Mouse (Mus musculus) MEL (cell line): Measurements from ENCODE around the gene St6galnac3. TPM values are rescaled to one million over a fixed set of nuclear protein-coding genes. Genes with fewer than 3 reads are reported as not detected.
A peak's percentile ranks its signal among the peaks of the same experiment; 100 is the strongest.

Source experiments
- DNase-seq: peaks from one replicate; pipeline ENCODE4 v3.0.0; 2011; ENCODE audit warnings: low read depth, low spot score
- H3K27ac ChIP-seq: 2 replicates; pipeline ENCODE4 v1.5.1; 2012; ENCODE audit warnings: low read depth, mild to moderate bottlenecking, control low read depth, low read length, moderate library complexity; ENCODE audit not compliant: control insufficient read depth
- H3K27me3 ChIP-seq, 2 experiments: fragments of 150-350 bp in 1 of 2; sonication (generic) in 1 of 2; 2 replicates each; pipeline ENCODE4 v1.6.1; 2012; ENCODE audit warnings: low read length in 2 of 2, mild to moderate bottlenecking in 2 of 2, improper control_type of control experiment in 1 of 2, moderate library complexity in 1 of 2; ENCODE audit not compliant: insufficient read depth in 2 of 2, control insufficient read depth in 1 of 2
- H3K36me3 ChIP-seq, 2 experiments: 2 replicates each; pipeline ENCODE4 v1.6.1; 2012 to 2014; ENCODE audit warnings: low read length in 2 of 2, improper control_type of control experiment in 1 of 2, inconsistent platforms in 1 of 2, mild to moderate bottlenecking in 1 of 2; ENCODE audit not compliant: insufficient read depth in 2 of 2, control insufficient read depth in 1 of 2
- H3K4me1 ChIP-seq, 2 experiments: fragments of 150-350 bp in 1 of 2; sonication (generic) in 1 of 2; 2 replicates each; pipeline ENCODE4 v1.6.1; 2012; ENCODE audit warnings: low read length in 2 of 2, improper control_type of control experiment in 1 of 2, mild to moderate bottlenecking in 1 of 2; ENCODE audit not compliant: insufficient read depth in 2 of 2, control insufficient read depth in 1 of 2
- H3K4me3 ChIP-seq, 2 experiments: fragments of 150-350 bp in 1 of 2; sonication (generic) in 1 of 2; 2 replicates each; pipeline ENCODE4 v1.5.1; 2012; ENCODE audit warnings: low read depth in 2 of 2, low read length in 2 of 2, mild to moderate bottlenecking in 2 of 2, moderate library complexity in 2 of 2, control low read depth in 1 of 2, improper control_type of control experiment in 1 of 2; ENCODE audit not compliant: control insufficient read depth in 1 of 2, insufficient read depth in 1 of 2
- H3K79me2 ChIP-seq: 2 replicates; pipeline ENCODE4 v1.6.1; 2012; ENCODE audit warnings: mild to moderate bottlenecking, low read length, moderate library complexity; ENCODE audit not compliant: control insufficient read depth, poor library complexity, insufficient read depth
- H3K9ac ChIP-seq: 2 replicates; pipeline ENCODE4 v1.6.1; 2012; ENCODE audit warnings: low read depth, mild to moderate bottlenecking, control low read depth, low read length, moderate library complexity; ENCODE audit not compliant: control insufficient read depth, poor library complexity, severe bottlenecking
- H3K9me3 ChIP-seq: fragments of 150-350 bp; sonication (generic); replicated peaks from 2 replicates; pipeline ENCODE4 v1.6.1; 2012; ENCODE audit warnings: mild to moderate bottlenecking, low read length, improper control_type of control experiment, moderate library complexity; ENCODE audit not compliant: insufficient read depth
- CHD1 ChIP-seq: IDR thresholded peaks from 2 replicates; pipeline ENCODE4 v1.6.1; 2012; ENCODE audit warnings: low read depth, mild to moderate bottlenecking, inconsistent platforms, low read length, improper control_type of control experiment
- CHD2 ChIP-seq: IDR thresholded peaks from 2 replicates; pipeline ENCODE4 v1.6.1; 2011; ENCODE audit warnings: low read length, improper control_type of control experiment
- E2F4 ChIP-seq: IDR thresholded peaks from 2 replicates; pipeline ENCODE4 v1.6.1; 2011; ENCODE audit warnings: low read depth, low read length, improper control_type of control experiment, borderline replicate concordance
- EP300 ChIP-seq, 2 experiments: IDR thresholded peaks; 2 replicates each; pipeline ENCODE4 v1.6.1; 2011; ENCODE audit warnings: improper control_type of control experiment in 2 of 2, low read length in 2 of 2, low read depth in 1 of 2, mild to moderate bottlenecking in 1 of 2
- GATA1 ChIP-seq: IDR thresholded peaks from 2 replicates; pipeline ENCODE4 v1.6.1; 2011; ENCODE audit warnings: low read depth, low read length, improper control_type of control experiment
- MAZ ChIP-seq: IDR thresholded peaks from 2 replicates; pipeline ENCODE4 v1.6.1; 2012; ENCODE audit warnings: low read depth, mild to moderate bottlenecking, inconsistent platforms, low read length, improper control_type of control experiment
- POLR2A ChIP-seq, 2 experiments: IDR thresholded peaks; 2 replicates each; pipeline ENCODE4 v1.6.1; 2011 to 2012; ENCODE audit warnings: low read length in 2 of 2, mild to moderate bottlenecking in 2 of 2, control low read depth in 1 of 2, improper control_type of control experiment in 1 of 2, low read depth in 1 of 2, moderate library complexity in 1 of 2; ENCODE audit not compliant: control insufficient read depth in 1 of 2, insufficient read depth in 1 of 2, poor library complexity in 1 of 2
- POLR2AphosphoS2 ChIP-seq: IDR thresholded peaks from 2 replicates; pipeline ENCODE4 v1.6.1; 2011; ENCODE audit warnings: low read length, improper control_type of control experiment
- POLR2AphosphoS5 ChIP-seq: IDR thresholded peaks from 2 replicates; pipeline ENCODE4 v1.6.1; 2012; ENCODE audit warnings: low read depth, borderline replicate concordance, mild to moderate bottlenecking, inconsistent platforms, low read length, moderate library complexity, mixed read lengths
- RCOR1 ChIP-seq: IDR thresholded peaks from 2 replicates; pipeline ENCODE4 v1.6.1; 2012; ENCODE audit warnings: low read depth, mild to moderate bottlenecking, inconsistent platforms, low read length, improper control_type of control experiment
- SMC3 ChIP-seq: IDR thresholded peaks from 2 replicates; pipeline ENCODE4 v1.6.1; 2011; ENCODE audit warnings: low read depth, low read length, improper control_type of control experiment
- TAL1 ChIP-seq: IDR thresholded peaks from 2 replicates; pipeline ENCODE4 v1.6.1; 2012; ENCODE audit warnings: mild to moderate bottlenecking, inconsistent platforms, low read length, moderate library complexity, mixed read lengths
- TCF12 ChIP-seq: IDR thresholded peaks from 2 replicates; pipeline ENCODE4 v1.6.1; 2014; ENCODE audit warnings: low read depth, mild to moderate bottlenecking, inconsistent platforms, low read length, improper control_type of control experiment, moderate library complexity
- UBTF ChIP-seq: IDR thresholded peaks from 2 replicates; pipeline ENCODE4 v1.6.1; 2012; ENCODE audit warnings: low read depth, mild to moderate bottlenecking, inconsistent platforms, low read length, improper control_type of control experiment, moderate library complexity, borderline replicate concordance; ENCODE audit not compliant: insufficient read depth
- USF1 ChIP-seq: IDR thresholded peaks from 2 replicates; pipeline ENCODE4 v1.6.1; 2014; ENCODE audit warnings: low read depth, mild to moderate bottlenecking, inconsistent platforms, low read length, improper control_type of control experiment, moderate library complexity
- ZKSCAN1 ChIP-seq: IDR thresholded peaks from 2 replicates; pipeline ENCODE4 v1.6.1; 2012; ENCODE audit warnings: low read depth, mild to moderate bottlenecking, inconsistent platforms, low read length, improper control_type of control experiment, moderate library complexity
- polyA plus RNA-seq, 2 experiments: library from polyadenylated mRNA; stranded (reverse) in 1 of 2; unstranded in 1 of 2; fragments of >175 nt in 1 of 2; fragments of >200 nt in 1 of 2; gene quantifications; 2 replicates each; pipeline versions ENCODE4 v1.2.1 to v1.2.4; 2012; ENCODE audit warnings: low replicate concordance in 2 of 2, low read depth in 1 of 2; ENCODE audit not compliant: insufficient read length in 2 of 2, insufficient read depth in 1 of 2, missing spikeins in 1 of 2
- total RNA-seq: library from RNA; depleted of rRNA; stranded (reverse); fragments of 300-350 nt; gene quantifications from 2 replicates; pipeline ENCODE4 v1.2.3, GENCODE M21; 2012

St6galnac3 gene
- total and polyA plus RNA-seq, 3 experiments = 7.8 to 11.4 TPM; not detected in 1

DNA sequence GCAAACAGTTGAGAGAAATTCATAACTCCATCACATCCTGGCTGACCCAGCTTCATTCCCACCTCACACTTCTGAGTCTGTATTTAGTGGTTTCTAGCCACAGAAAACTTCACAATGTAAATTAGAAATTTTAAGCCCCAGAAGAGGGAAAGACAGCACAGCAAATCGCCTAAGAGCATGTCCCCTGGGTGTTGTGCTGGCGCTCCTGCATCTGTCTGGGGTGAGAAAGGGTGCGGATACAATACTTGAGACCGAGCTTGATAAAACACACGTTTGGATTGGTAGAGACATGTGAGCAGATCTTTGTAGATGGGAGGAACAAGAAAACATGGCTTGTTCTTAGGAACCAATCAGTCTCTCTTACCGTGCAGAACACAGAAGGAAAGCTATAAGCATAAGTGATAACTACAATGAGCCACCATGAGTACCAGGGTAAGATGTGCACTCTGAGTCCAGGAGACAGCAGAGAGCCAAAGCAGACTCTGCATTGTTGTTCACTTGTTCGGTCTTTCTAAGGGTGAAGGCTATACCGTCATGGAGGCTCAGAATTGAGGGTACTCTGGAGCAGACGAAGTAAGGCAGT lies 214.8 kb downstream of the St6galnac3 start (continued):
- no peak; the same call in 1 of the 2 replicates for TF ChIP-seq SMC3
- no peak for TF ChIP-seq UBTF
- TF ChIP-seq POLR2A (IDR thresholded peaks at IDR 0.05; ENCODE audit: control insufficient read depth in 1 of 2, insufficient read depth in 1 of 2, low read depth in 1 of 2, low read length in 2 of 2, poor library complexity in 1 of 2) = peak in 1 of 2 experiments; percentile 56; a peak in 2 of 4 replicates

DNA sequence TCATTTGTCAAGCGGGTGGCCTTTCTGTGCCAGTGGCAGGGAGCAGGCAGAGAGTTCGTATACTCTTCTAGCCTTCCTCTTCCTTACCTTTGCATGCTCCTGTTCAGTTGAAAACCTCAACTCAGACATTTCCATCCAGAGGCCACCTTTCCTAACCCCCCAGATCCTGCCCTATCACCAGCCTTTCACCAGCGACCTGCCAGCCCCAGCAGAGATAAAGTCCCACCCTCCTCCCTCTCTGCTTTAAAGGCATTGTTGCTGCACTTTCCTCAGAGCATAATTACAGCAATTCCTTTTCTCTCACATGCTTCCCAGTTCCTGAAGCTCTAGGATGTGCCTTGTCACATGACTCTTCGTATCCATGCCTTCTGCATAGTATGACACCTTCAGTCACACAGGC lies 215.3 kb downstream of the St6galnac3 start:
- H3K9ac ChIP-seq = peak overlapping the region; percentile 59
- DNase-seq = peak; percentile 34
- peaks cover 34 to 45% of the 10 kb centered on the region in 2 experiments for H3K4me1 ChIP-seq
- H3K79me2 ChIP-seq = no peaks in the 10 kb centered on the region; the same call in 1 of the 2 replicates
- H3K4me3 ChIP-seq = peak overlapping the region; percentile 3 to 44; a peak in 2 of 4 replicates
- no peaks in the 10 kb centered on the region for H3K27me3 ChIP-seq
- TF ChIP-seq EP300 (IDR thresholded peaks at IDR 0.05; ENCODE audit: low read depth in 1 of 2, low read length in 2 of 2) (peak; percentile 42 to 59; a peak in 3 of 4 replicates), MAZ (0 out of 2 replicates have a peak, but pooled peaks have one; percentile 40), CHD1 (no peak), E2F4 (no peak), UBTF (no peak), POLR2AphosphoS5 (no peak), GATA1 (peak; percentile 20; the same call in 1 of the 2 replicates), USF1 (0 out of 2 replicates have a peak, but pooled peaks have one; percentile 32), CHD2 (no peak), RCOR1 (peak; percentile 35; the same call in 1 of the 2 replicates), SMC3 (no peak), TCF12 (peak; percentile 33; the same call in 1 of the 2 replicates)
- peaks cover 6 to 43% of the 10 kb centered on the region in 2 experiments for H3K36me3 ChIP-seq
- H3K9me3 ChIP-seq = no peaks in the 10 kb centered on the region
- H3K27ac ChIP-seq = peak overlapping the region; percentile 91

DNA sequence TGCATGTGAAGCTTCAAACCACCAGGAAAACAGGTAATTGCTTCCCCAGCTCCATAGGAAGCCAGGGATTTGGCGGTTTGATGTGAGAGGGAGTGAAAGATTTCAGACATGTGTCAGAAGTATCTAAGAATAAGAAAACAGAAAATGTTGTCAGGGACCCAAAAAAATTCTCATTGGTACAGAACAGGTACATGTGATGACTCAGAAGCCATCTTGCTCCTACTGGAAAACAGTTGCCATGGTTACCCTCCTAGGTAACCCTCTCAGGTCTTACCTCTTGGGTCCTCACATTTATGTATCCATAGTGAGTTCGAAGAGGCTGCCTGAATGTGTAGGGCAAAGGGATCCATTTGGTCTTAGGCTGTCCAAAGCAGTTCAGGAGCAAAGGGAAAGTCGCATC lies 215.9 kb downstream of the St6galnac3 start:
- H3K4me3 ChIP-seq = peak overlapping the region in 1 of 2 experiments; percentile 44; a peak in 1 of 4 replicates
- no peaks in the 10 kb centered on the region for H3K9me3 ChIP-seq
- no peaks in the 10 kb centered on the region for H3K27me3 ChIP-seq
- H3K79me2 ChIP-seq = no peaks in the 10 kb centered on the region; the same call in 1 of the 2 replicates
- H3K27ac ChIP-seq = 0 out of 2 replicates have a peak overlapping the region, but pooled peaks have one; percentile 26
- H3K4me1 ChIP-seq = peaks cover 34 to 45% of the 10 kb centered on the region in 2 experiments
- H3K9ac ChIP-seq = peak overlapping the region; percentile 59; the same call in 1 of the 2 replicates
- no peak for TF ChIP-seq TAL1
- no peak for TF ChIP-seq POLR2AphosphoS2
- TF ChIP-seq ZKSCAN1 = no peak
- DNase-seq = no peak
- peaks cover 6 to 43% of the 10 kb centered on the region in 2 experiments for H3K36me3 ChIP-seq
